Mouse (Mus musculus) CH12F3 (cell line): ENCODE results near the gene Akap6.

ENCODE experiments used
- in situ Hi-C: fragments of 300-500 bp; cut with MboI; formaldehyde crosslinking; loops from 2 replicates; pipeline ENCODE4 v1.14.3; 2020; ENCODE audit warnings: low sequenced_read_pairs

The Akap6 gene

GRCm38 (mm10) chr12:52774382-52774781, 75.2 kb downstream of the Akap6 start:
- in situ Hi-C loops, result no loop called here

- in situ Hi-C loops, result no loop called here
These were observed 81.0 kb downstream of the Akap6 start for GRCm38 (mm10) chr12:52780216-52780615.

GRCm38 (mm10) chr12:52781066-52781465, 81.9 kb downstream of the Akap6 start:
- in situ Hi-C loops, result no loop called here

- in situ Hi-C loops, result no loop called here
These were observed 83.8 kb downstream of the Akap6 start for GRCm38 (mm10) chr12:52782902-52783441.

- in situ Hi-C loops, result no loop called here
These were observed 86.0 kb downstream of the Akap6 start for GRCm38 (mm10) chr12:52785217-52785616.

- in situ Hi-C loops, result no loop called here
These were observed 91.2 kb downstream of the Akap6 start for GRCm38 (mm10) chr12:52790350-52790768.

- in situ Hi-C loops, result no loop called here
These were observed 94.9 kb downstream of the Akap6 start for GRCm38 (mm10) chr12:52794131-52794530.

GRCm38 (mm10) chr12:52795551-52796470, 96.6 kb downstream of the Akap6 start:
- in situ Hi-C loops, result no loop called here

- in situ Hi-C loops, result no loop called here
These were observed 97.2 kb downstream of the Akap6 start for GRCm38 (mm10) chr12:52796471-52796795.

GRCm38 (mm10) chr12:52799717-52800116, 100.5 kb downstream of the Akap6 start:
- in situ Hi-C loops, result no loop called here

GRCm38 (mm10) chr12:52806273-52806672, 107.1 kb downstream of the Akap6 start:
- in situ Hi-C loops, result no loop called here

- in situ Hi-C loops, result no loop called here
These were observed 119.4 kb downstream of the Akap6 start for GRCm38 (mm10) chr12:52818588-52818987.

GRCm38 (mm10) chr12:52824774-52825173, 125.6 kb downstream of the Akap6 start:
- in situ Hi-C loops, result loop anchor here (25.0 kb wide), 1 partner anchor 812 kb away; the partner anchor contains the start of gene Dtd2

GRCm38 (mm10) chr12:52828944-52829736, 130.0 kb downstream of the Akap6 start:
- in situ Hi-C loops, result loop anchor here (25.0 kb wide), 1 partner anchor 817 kb away; the partner anchor contains the start of gene Dtd2

- in situ Hi-C loops, result loop anchor here (25.0 kb wide), 1 partner anchor 819 kb away; the partner anchor contains the start of gene Dtd2
These were observed 132.6 kb downstream of the Akap6 start for GRCm38 (mm10) chr12:52831782-52832181.

GRCm38 (mm10) chr12:52832230-52832629, 133.0 kb downstream of the Akap6 start:
- in situ Hi-C loops, result loop anchor here (25.0 kb wide), 1 partner anchor 820 kb away; the partner anchor contains the start of gene Dtd2

GRCm38 (mm10) chr12:52833141-52833540, 134.0 kb downstream of the Akap6 start:
- in situ Hi-C loops, result loop anchor here (25.0 kb wide), 1 partner anchor 821 kb away; the partner anchor contains the start of gene Dtd2

GRCm38 (mm10) chr12:52834074-52834473, 134.9 kb downstream of the Akap6 start:
- in situ Hi-C loops, result loop anchor here (25.0 kb wide), 1 partner anchor 822 kb away; the partner anchor contains the start of gene Dtd2

- in situ Hi-C loops, result loop anchor here (25.0 kb wide), 1 partner anchor 823 kb away; the partner anchor contains the start of gene Dtd2
These were observed 135.6 kb downstream of the Akap6 start for GRCm38 (mm10) chr12:52834781-52835279.

GRCm38 (mm10) chr12:52835291-52835742, 136.1 kb downstream of the Akap6 start:
- in situ Hi-C loops, result loop anchor here (25.0 kb wide), 1 partner anchor 823 kb away; the partner anchor contains the start of gene Dtd2
